18 mouse cellular contexts compared by ENCODE assay signal in the genomic region with DNA sequence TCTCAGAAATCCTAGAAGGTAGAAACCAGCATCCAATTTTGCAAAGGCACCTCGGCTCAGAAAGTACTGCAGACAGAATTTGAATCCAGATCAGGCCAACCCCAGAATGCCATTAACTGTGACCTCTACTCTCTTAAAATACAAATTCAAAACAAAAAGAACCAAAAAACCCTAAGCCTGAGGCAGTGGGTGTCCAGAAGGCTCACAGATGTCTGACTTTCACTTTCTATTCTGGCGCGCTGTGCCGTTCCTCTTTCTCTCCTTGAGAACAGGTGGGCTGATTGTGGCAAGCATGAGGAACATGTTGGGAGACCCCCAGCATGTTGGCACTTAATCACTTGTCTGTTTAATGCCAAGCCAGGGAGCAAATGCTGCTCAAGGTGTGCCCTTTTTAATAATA.
DNase-seq lines count a peak whose midpoint lies in the region; ATAC-seq and TF ChIP-seq lines count a peak whose summit lies in the region.
"Had no signal": no experiment of that assay in that cellular context is flagged by ENCODE, and none has a peak within 500 bp of the region (broad histone marks: within the 10 kb centered on the region; RNA-seq: fewer than 3 reads in every experiment).

No protein-coding gene starts in this region.

- TF ChIP-seq POLR2A in bone marrow, adult 2 months (IDR thresholded peaks at IDR 0.05; ENCODE audit: borderline replicate concordance, control insufficient read depth, low read depth, low read length), result no peak

- ATAC-seq in megakaryocyte, adult 5-6 weeks (ENCODE audit: poor library complexity, severe bottlenecking), result peak; percentile 77
- ATAC-seq: forebrain, embryonic 14.5 days; liver, embryonic 12.5 days; Patski had no signal

- no peaks in the 10 kb centered on the region; the same call in 1 of the 2 replicates for H3K4me1 ChIP-seq in bone marrow, adult 2 months (ENCODE audit: control insufficient read depth, insufficient read depth, low read length)
- H3K4me1 ChIP-seq in limb, embryonic 10.5 days, result no peaks in the 10 kb centered on the region
- H3K4me1 ChIP-seq: liver, embryonic 12.5 days; neural tube, embryonic 15.5 days had no signal

- no peaks in the 10 kb centered on the region for H3K36me3 ChIP-seq in limb, embryonic 10.5 days
- H3K36me3 ChIP-seq: liver, embryonic 12.5 days; neural tube, embryonic 15.5 days had no signal

- DNase-seq in 3T3-L1 (ENCODE audit: low read depth, low spot score) (peak; percentile 7), A20 (ENCODE audit: low read depth, low spot score) (peak; percentile 38)
- no peak for DNase-seq in limb, embryonic 10.5 days (ENCODE audit: low spot score)
- DNase-seq in testis, postnatal 10 days (ENCODE audit: low spot score), result no peak
- no peak for DNase-seq in right cerebral cortex, postnatal 36 days (ENCODE audit: low spot score in 2 of 2)
- DNase-seq: adrenal gland, postnatal 36 days; cerebellum, postnatal 25 days; heart, postnatal 4 days; left cerebral cortex, postnatal 4 days; retina, postnatal 1 day; thymus, postnatal 36 days had no signal

- no peaks in the 10 kb centered on the region for H3K9me3 ChIP-seq in limb, embryonic 10.5 days (replicated peaks)
- H3K9me3 ChIP-seq: liver, embryonic 12.5 days; neural tube, embryonic 15.5 days had no signal

- TF ChIP-seq CTCF in bone marrow, adult 2 months (IDR thresholded peaks at IDR 0.05; ENCODE audit: control insufficient read depth, insufficient read depth, low read length), result no peak

- H3K27me3 ChIP-seq in limb, embryonic 10.5 days (ENCODE audit: low read depth, poor library complexity, severe bottlenecking), result no peaks in the 10 kb centered on the region
- H3K27me3 ChIP-seq: liver, embryonic 12.5 days; neural tube, embryonic 15.5 days had no signal

- H3K27ac ChIP-seq in bone marrow, adult 2 months (ENCODE audit: control insufficient read depth, insufficient read depth, low read depth, low read length, poor library complexity), result no peak overlapping the region
- H3K27ac ChIP-seq in limb, embryonic 10.5 days, result no peak overlapping the region
- H3K27ac ChIP-seq: layer of hippocampus, adult 2 months; liver, embryonic 12.5 days; neural tube, embryonic 15.5 days had no signal

- WGBS in bone marrow, adult 2 months, result 16% methylated on average over 4 of the region's 4 CpGs
- 92% methylated on average over 4 of the region's 4 CpGs for WGBS in limb, embryonic 10.5 days

- peak overlapping the region; percentile 42 for H3K4me3 ChIP-seq in bone marrow, adult 2 months (replicated peaks; ENCODE audit: control insufficient read depth, low read depth, low read length)
- H3K4me3 ChIP-seq in limb, embryonic 10.5 days, result no peak overlapping the region
- H3K4me3 ChIP-seq: layer of hippocampus, adult 2 months; liver, embryonic 12.5 days; neural tube, embryonic 15.5 days had no signal

Comparison
In these comparisons a context has a peak if more than half of its experiments do, and no peak if none do; other contexts are left out.
1. DNase-seq: peak in 3T3-L1 (single experiment) and A20 (single experiment); none in limb, embryonic 10.5 days (single experiment), testis, postnatal 10 days (single experiment) and right cerebral cortex, postnatal 36 days (0 of 2).